Mouse (Mus musculus) midbrain, embryonic 12.5 days (tissue): ENCODE results near the gene Pard3. TPM values are rescaled to one million over a fixed set of nuclear protein-coding genes. Genes with fewer than 3 reads are reported as not detected.

Experiments
- polyA plus RNA-seq: library from polyadenylated mRNA; unstranded; fragments of >200 nt; fragmentation: Nextera tagmentation; extraction: Ambion mirVana; gene quantifications from 2 replicates; pipeline ENCODE4 v1.2.1, GENCODE M21; 2016

Pard3 gene
- polyA plus RNA-seq, 1 experiment from 2014 or later = 36.6 TPM

Other genes with a start within 250 kb of the Pard3 start
- gene Tomm20, start 118.0 kb upstream of the Pard3 start, polyA plus RNA-seq = 175 and 193 TPM in 2 replicates
- gene Rbm34, start 92.8 kb upstream of the Pard3 start, polyA plus RNA-seq = 32.0 and 32.6 TPM in 2 replicates